Mouse (Mus musculus) stomach, embryonic 15.5 days (tissue): ENCODE data around the gene Gm45716. TPM values are rescaled to one million over a fixed set of nuclear protein-coding genes. Genes with fewer than 3 reads are reported as not detected.

ENCODE experiments used
- ATAC-seq: fragments of 200-750 bp; cut with Nextera tagmentation; 2 replicates; pipeline ENCODE4 v1.8.0; 2017; ENCODE audit warnings: low read depth, moderate number of reproducible peaks, moderate TSS enrichment; ENCODE audit not compliant: insufficient read depth, low FRiP score
- H3K27ac ChIP-seq: fragments of 300-500 bp; sonication (generic); 2 replicates; pipeline ENCODE4 v1.5.1; 2015; ENCODE audit warnings: mild to moderate bottlenecking, inconsistent platforms
- H3K27me3 ChIP-seq: fragments of 300-500 bp; sonication (generic); replicated peaks from 2 replicates; pipeline ENCODE4 v1.6.1; 2015; ENCODE audit warnings: inconsistent platforms
- H3K36me3 ChIP-seq: fragments of 300-500 bp; sonication (generic); 2 replicates; pipeline ENCODE4 v1.6.1; 2015; ENCODE audit warnings: inconsistent platforms
- H3K4me1 ChIP-seq: fragments of 300-500 bp; sonication (generic); 2 replicates; pipeline ENCODE4 v1.6.1; 2015; ENCODE audit warnings: inconsistent platforms
- H3K4me2 ChIP-seq: fragments of 300-500 bp; sonication (generic); 2 replicates; pipeline ENCODE4 v1.6.1; 2015; ENCODE audit warnings: mild to moderate bottlenecking, inconsistent platforms
- H3K4me3 ChIP-seq: fragments of 300-500 bp; sonication (generic); replicated peaks from 2 replicates; pipeline ENCODE4 v1.5.1; 2015; ENCODE audit warnings: inconsistent platforms
- H3K9ac ChIP-seq: fragments of 300-500 bp; sonication (generic); 2 replicates; pipeline ENCODE4 v1.6.1; 2015; ENCODE audit warnings: inconsistent platforms
- H3K9me3 ChIP-seq: fragments of 300-500 bp; sonication (generic); 2 replicates; pipeline ENCODE4 v1.6.1; 2016; ENCODE audit warnings: inconsistent platforms
- WGBS: fragments of 180-500 bp; shearing (Covaris S2); methylation state at CpG from one replicate; pipeline ENCODE4 v1.1.7; 2015; 5-methylcytosine and 5-hydroxymethylcytosine counted together
- polyA plus RNA-seq: library from polyadenylated mRNA; unstranded; fragments of >200 nt; fragmentation: Nextera tagmentation; extraction: Ambion mirVana; gene quantifications from 2 replicates; pipeline ENCODE4 v1.2.1, GENCODE M21; 2015

The Gm45716 gene
- polyA plus RNA-seq, 1 experiment from 2014 or later, result 10.6 TPM

- ATAC-seq, result no peak
- Histone ChIP-seq H3K9ac (no peak overlapping the region), H3K4me1 (peaks cover 7% of the 10 kb centered on the region; the same call in 1 of the 2 replicates), H3K36me3 (no peaks in the 10 kb centered on the region), H3K27me3 (no peaks in the 10 kb centered on the region), H3K4me3 (no peak overlapping the region), H3K4me2 (no peak overlapping the region), H3K27ac (no peak overlapping the region), H3K9me3 (no peaks in the 10 kb centered on the region)
- WGBS, result 89% methylated on average over 3 of the region's 3 CpGs
Measured at GRCm38 (mm10) chr11:90254536-90254935, 67.1 kb downstream of the Gm45716 start.

- H3K27me3 ChIP-seq, result no peaks in the 10 kb centered on the region
- peak; percentile 63; the same call in 1 of the 2 replicates for ATAC-seq
- peak overlapping the region; percentile 32; the same call in 1 of the 2 replicates for H3K27ac ChIP-seq
- H3K9ac ChIP-seq, result no peak overlapping the region
- H3K9me3 ChIP-seq, result no peaks in the 10 kb centered on the region
- peaks cover 11% of the 10 kb centered on the region for H3K36me3 ChIP-seq
- WGBS, result 61% methylated on average over 6 of the region's 6 CpGs
- H3K4me3 ChIP-seq, result no peak overlapping the region
- H3K4me2 ChIP-seq, result no peak overlapping the region
- H3K4me1 ChIP-seq, result peaks cover 7% of the 10 kb centered on the region; the same call in 1 of the 2 replicates
Measured at GRCm38 (mm10) chr11:90255687-90256086, 68.2 kb downstream of the Gm45716 start.

- peak overlapping the region; percentile 23; the same call in 1 of the 2 replicates for H3K4me2 ChIP-seq
- H3K9ac ChIP-seq, result no peak overlapping the region
- H3K9me3 ChIP-seq, result no peaks in the 10 kb centered on the region
- ATAC-seq, result no peak
- H3K27me3 ChIP-seq, result no peaks in the 10 kb centered on the region
- WGBS, result 50% methylated on average over 16 of the region's 16 CpGs
- H3K36me3 ChIP-seq, result peaks cover 21% of the 10 kb centered on the region
- peaks cover 7% of the 10 kb centered on the region; the same call in 1 of the 2 replicates for H3K4me1 ChIP-seq
- H3K4me3 ChIP-seq, result no peak overlapping the region
- H3K27ac ChIP-seq, result no peak overlapping the region
Measured at GRCm38 (mm10) chr11:90256833-90257525, 69.5 kb downstream of the Gm45716 start.

- no peak overlapping the region for H3K9ac ChIP-seq
- H3K4me3 ChIP-seq, result no peak overlapping the region
- no peak overlapping the region for H3K4me2 ChIP-seq
- H3K27me3 ChIP-seq, result no peaks in the 10 kb centered on the region
- H3K27ac ChIP-seq, result no peak overlapping the region
- peaks cover 7% of the 10 kb centered on the region; the same call in 1 of the 2 replicates for H3K4me1 ChIP-seq
- H3K9me3 ChIP-seq, result no peaks in the 10 kb centered on the region
- no peak for ATAC-seq
- WGBS, result 67% methylated on average over 10 of the region's 10 CpGs
- H3K36me3 ChIP-seq, result peaks cover 34% of the 10 kb centered on the region
Measured at GRCm38 (mm10) chr11:90258321-90258927, 70.9 kb downstream of the Gm45716 start.

- Histone ChIP-seq H3K9ac (no peak overlapping the region), H3K4me3 (no peak overlapping the region), H3K4me2 (no peak overlapping the region), H3K4me1 (peaks cover 7% of the 10 kb centered on the region; the same call in 1 of the 2 replicates), H3K9me3 (no peaks in the 10 kb centered on the region), H3K27ac (no peak overlapping the region), H3K27me3 (no peaks in the 10 kb centered on the region), H3K36me3 (peaks cover 34% of the 10 kb centered on the region)
- ATAC-seq, result no peak
- 25% methylated on average over 4 of the region's 4 CpGs for WGBS
Measured at GRCm38 (mm10) chr11:90259071-90259470, 71.6 kb downstream of the Gm45716 start.

- WGBS, result 84% methylated on average over 9 of the region's 9 CpGs
- Histone ChIP-seq H3K4me2 (no peak overlapping the region), H3K9ac (no peak overlapping the region), H3K27ac (no peak overlapping the region), H3K27me3 (no peaks in the 10 kb centered on the region), H3K4me1 (peaks cover 7% of the 10 kb centered on the region; the same call in 1 of the 2 replicates), H3K4me3 (no peak overlapping the region), H3K36me3 (peaks cover 34% of the 10 kb centered on the region), H3K9me3 (no peaks in the 10 kb centered on the region)
- ATAC-seq, result no peak
Measured at GRCm38 (mm10) chr11:90259826-90260225, 72.3 kb downstream of the Gm45716 start.

- ATAC-seq, result no peak
- H3K27me3 ChIP-seq, result no peaks in the 10 kb centered on the region
- H3K4me2 ChIP-seq, result no peak overlapping the region
- no peaks in the 10 kb centered on the region for H3K4me1 ChIP-seq
- no peaks in the 10 kb centered on the region for H3K9me3 ChIP-seq
- H3K27ac ChIP-seq, result no peak overlapping the region
- H3K9ac ChIP-seq, result no peak overlapping the region
- H3K4me3 ChIP-seq, result no peak overlapping the region
- 84% methylated on average over 11 of the region's 11 CpGs for WGBS
- H3K36me3 ChIP-seq, result peaks cover 34% of the 10 kb centered on the region
Measured at GRCm38 (mm10) chr11:90264180-90264579, 76.7 kb downstream of the Gm45716 start.

- no peaks in the 10 kb centered on the region for H3K9me3 ChIP-seq
- no peak overlapping the region for H3K4me2 ChIP-seq
- H3K36me3 ChIP-seq, result peaks cover 24% of the 10 kb centered on the region
- no peak for ATAC-seq
- H3K4me3 ChIP-seq, result no peak overlapping the region
- WGBS, result 80% methylated on average over 7 of the region's 7 CpGs
- H3K4me1 ChIP-seq, result no peaks in the 10 kb centered on the region
- no peak overlapping the region for H3K27ac ChIP-seq
- H3K9ac ChIP-seq, result no peak overlapping the region
- no peaks in the 10 kb centered on the region for H3K27me3 ChIP-seq
Measured at GRCm38 (mm10) chr11:90265581-90265980, 78.1 kb downstream of the Gm45716 start.

- no peaks in the 10 kb centered on the region for H3K36me3 ChIP-seq
- no peaks in the 10 kb centered on the region for H3K9me3 ChIP-seq
- no peaks in the 10 kb centered on the region for H3K27me3 ChIP-seq
- H3K4me3 ChIP-seq, result no peak overlapping the region
- peak; percentile 39; the same call in 1 of the 2 replicates for ATAC-seq
- WGBS, result 80% methylated on average over 5 of the region's 5 CpGs
- H3K9ac ChIP-seq, result no peak overlapping the region
- no peak overlapping the region for H3K27ac ChIP-seq
- H3K4me1 ChIP-seq, result no peaks in the 10 kb centered on the region
- H3K4me2 ChIP-seq, result no peak overlapping the region
Measured at GRCm38 (mm10) chr11:90268934-90269333, 81.5 kb downstream of the Gm45716 start.

- peak; percentile 66 for ATAC-seq
- WGBS, result 64% methylated on average over 18 of the region's 18 CpGs
Measured at GRCm38 (mm10) chr11:90269398-90270123, 82.1 kb downstream of the Gm45716 start.

GRCm38 (mm10) chr11:90270132-90270877, 82.8 kb downstream of the Gm45716 start:
- no peak for ATAC-seq
- H3K36me3 ChIP-seq, result no peaks in the 10 kb centered on the region
- WGBS, result 69% methylated on average over 11 of the region's 11 CpGs

More at GRCm38 (mm10) chr11:90269398-90270123, 82.1 kb downstream of the Gm45716 start:
- Histone ChIP-seq H3K9ac (no peak overlapping the region), H3K4me2 (no peak overlapping the region), H3K27me3 (no peaks in the 10 kb centered on the region), H3K27ac (no peak overlapping the region), H3K9me3 (no peaks in the 10 kb centered on the region), H3K4me1 (no peaks in the 10 kb centered on the region), H3K36me3 (no peaks in the 10 kb centered on the region), H3K4me3 (no peak overlapping the region)

More at GRCm38 (mm10) chr11:90270132-90270877, 82.8 kb downstream of the Gm45716 start:
- no peak overlapping the region for H3K4me3 ChIP-seq
- H3K9me3 ChIP-seq, result no peaks in the 10 kb centered on the region
- no peak overlapping the region for H3K9ac ChIP-seq
- no peak overlapping the region for H3K4me2 ChIP-seq
- H3K27ac ChIP-seq, result no peak overlapping the region
- no peaks in the 10 kb centered on the region for H3K4me1 ChIP-seq
- H3K27me3 ChIP-seq, result no peaks in the 10 kb centered on the region
